Mouse (Mus musculus): ENCODE data around the gene Dnajc2.
"Not testable (repeated sequence)": the region's sequence is repeated elsewhere in the genome, so short reads cannot be mapped to it uniquely, and the experiment has no call there.

Dnajc2 gene

GRCm38 (mm10) chr5:21743606-21744005 lies 41.4 kb downstream of the Dnajc2 start:
- no peak for DNase-seq (ENCODE audit: low spot score in 2 of 2)

- no peak for DNase-seq (ENCODE audit: low spot score in 2 of 2)
Measured at GRCm38 (mm10) chr5:21739881-21740280, 45.2 kb downstream of the Dnajc2 start.

GRCm38 (mm10) chr5:21739120-21739519 lies 45.9 kb downstream of the Dnajc2 start:
- DNase-seq (ENCODE audit: low spot score in 2 of 2) = no peak

- no peak for DNase-seq (ENCODE audit: low spot score in 2 of 2)
Measured at GRCm38 (mm10) chr5:21737620-21738019, 47.4 kb downstream of the Dnajc2 start.

GRCm38 (mm10) chr5:21736956-21737585 lies 48.0 kb downstream of the Dnajc2 start, which contains the start of gene Pmpcb:
Gene Pmpcb (plus strand): TSS chr5:21737141.
- DNase-seq (ENCODE audit: low spot score in 2 of 2) = peak; percentile 78 to 82

- DNase-seq (ENCODE audit: low spot score in 2 of 2) = no peak
Measured at GRCm38 (mm10) chr5:21736046-21736445, 49.0 kb downstream of the Dnajc2 start.

GRCm38 (mm10) chr5:21735584-21735983 lies 49.5 kb downstream of the Dnajc2 start:
- DNase-seq (ENCODE audit: low spot score in 2 of 2) = peak; percentile 71 to 72

- DNase-seq (ENCODE audit: low spot score in 2 of 2) = no peak
Measured at GRCm38 (mm10) chr5:21735100-21735499, 50.0 kb downstream of the Dnajc2 start.

GRCm38 (mm10) chr5:21732930-21733329 lies 52.1 kb downstream of the Dnajc2 start:
- DNase-seq (ENCODE audit: low spot score in 2 of 2) = peak in 1 of 2 experiments; percentile 4

- no peak for DNase-seq (ENCODE audit: low spot score in 2 of 2)
Measured at GRCm38 (mm10) chr5:21732177-21732911, 52.7 kb downstream of the Dnajc2 start.

- no peak for DNase-seq (ENCODE audit: low spot score in 2 of 2)
Measured at GRCm38 (mm10) chr5:21729107-21729506, 55.9 kb downstream of the Dnajc2 start.

- no peak for DNase-seq (ENCODE audit: low spot score in 2 of 2)
Measured at GRCm38 (mm10) chr5:21724872-21725271, 60.2 kb downstream of the Dnajc2 start.

GRCm38 (mm10) chr5:21724427-21724826 lies 60.6 kb downstream of the Dnajc2 start:
- no peak for DNase-seq (ENCODE audit: low spot score in 2 of 2)

GRCm38 (mm10) chr5:21719209-21719608 lies 65.8 kb downstream of the Dnajc2 start:
- no peak for DNase-seq (ENCODE audit: low spot score in 2 of 2)

- no peak for DNase-seq (ENCODE audit: low spot score in 2 of 2)
Measured at GRCm38 (mm10) chr5:21718546-21718945, 66.5 kb downstream of the Dnajc2 start.

- no peak for DNase-seq (ENCODE audit: low spot score in 2 of 2)
Measured at GRCm38 (mm10) chr5:21717165-21717715, 67.8 kb downstream of the Dnajc2 start.

- no peak for DNase-seq (ENCODE audit: low spot score in 2 of 2)
Measured at GRCm38 (mm10) chr5:21714447-21714846, 70.6 kb downstream of the Dnajc2 start.

- DNase-seq (ENCODE audit: low spot score in 2 of 2) = no peak
Measured at GRCm38 (mm10) chr5:21712127-21712715, 72.8 kb downstream of the Dnajc2 start.

- not testable (repeated sequence) for DNase-seq (ENCODE audit: low spot score in 2 of 2)
Measured at GRCm38 (mm10) chr5:21708011-21708410, 77.0 kb downstream of the Dnajc2 start.

All from spleen, postnatal 36 days (tissue).